Mouse (Mus musculus) megakaryocyte, embryonic 14.5 days (primary cell): ENCODE measurements at regions not wholly inside any gene's neighbourhood (a gene's known extent, or its start where the extent isn't known, plus 50 kb on each side); places are given as distances from the start of the nearest gene placed in this dataset.

Source experiments
- H3K27me3 ChIP-seq: replicated peaks from 2 replicates; pipeline ENCODE3; 2012; ENCODE audit warnings: inconsistent platforms
- H3K36me3 ChIP-seq: replicated peaks from 2 replicates; pipeline ENCODE3; 2012; ENCODE audit warnings: low read length, inconsistent platforms, mixed read lengths
- H3K4me1 ChIP-seq: 2 replicates; pipeline ENCODE4 v1.6.1; 2012; ENCODE audit warnings: inconsistent platforms
- H3K4me3 ChIP-seq: replicated peaks from 2 replicates; pipeline ENCODE3; 2012; ENCODE audit warnings: moderate library complexity, mild to moderate bottlenecking, inconsistent platforms
- H3K9me3 ChIP-seq: 2 replicates; pipeline ENCODE4 v1.6.1; 2012; ENCODE audit warnings: inconsistent platforms
- FLI1 ChIP-seq: IDR thresholded peaks from 2 replicates; pipeline ENCODE4 v1.6.1; 2012; ENCODE audit warnings: low read length, inconsistent platforms, mixed read lengths
- GATA1 ChIP-seq: IDR thresholded peaks from 3 replicates; pipeline ENCODE4 v1.6.1; 2012; ENCODE audit warnings: mixed read lengths, low read length, inconsistent platforms, borderline replicate concordance

DNA sequence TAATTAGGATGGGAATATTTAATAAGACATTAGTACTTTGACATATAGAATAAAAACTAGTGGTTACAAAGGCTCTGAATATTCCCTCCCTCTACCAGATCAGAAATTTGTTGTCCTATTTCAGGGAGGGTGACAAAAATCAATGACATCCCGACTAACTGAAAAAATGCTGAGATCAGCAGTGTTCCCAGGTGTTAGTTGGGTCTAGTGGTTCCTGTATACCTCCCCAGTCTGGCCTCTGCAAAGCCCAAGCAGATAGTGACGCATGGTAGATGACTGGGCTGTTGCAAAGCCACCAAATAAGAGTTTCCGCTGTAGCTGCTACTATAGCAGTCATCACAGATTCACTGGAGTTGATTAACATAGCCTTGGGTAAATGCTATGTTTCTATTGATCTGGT, 59.9 kb upstream of the Gm4791 start:
- Histone ChIP-seq H3K4me3 (no peak overlapping the region), H3K4me1 (no peaks in the 10 kb centered on the region), H3K36me3 (no peaks in the 10 kb centered on the region), H3K27me3 (no peaks in the 10 kb centered on the region), H3K9me3 (peaks cover 77% of the 10 kb centered on the region)
- TF ChIP-seq FLI1 (no peak), GATA1 (no peak)

DNA sequence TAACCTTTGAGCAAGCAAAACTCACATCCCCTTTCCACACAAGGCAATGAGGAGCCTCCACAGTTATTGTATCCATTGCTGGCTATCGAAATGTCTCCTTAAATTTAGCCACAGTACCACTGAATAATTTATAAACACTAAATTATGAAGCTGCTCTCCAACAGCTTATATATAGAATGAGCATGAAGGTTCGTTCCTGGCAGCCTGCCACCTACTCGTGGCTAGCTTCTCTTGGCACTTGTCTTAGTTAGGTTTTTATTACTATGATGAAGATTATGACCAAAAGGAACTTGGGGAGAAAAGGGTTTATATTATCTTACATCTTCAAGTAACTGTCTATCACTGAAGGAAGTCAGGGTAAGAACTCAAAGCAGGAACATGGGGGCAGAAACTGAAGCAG, 72.9 kb upstream of the Gm4791 start:
- Histone ChIP-seq H3K4me3 (no peak overlapping the region), H3K9me3 (peaks cover 24% of the 10 kb centered on the region; the same call in 1 of the 2 replicates), H3K4me1 (no peaks in the 10 kb centered on the region), H3K27me3 (no peaks in the 10 kb centered on the region), H3K36me3 (no peaks in the 10 kb centered on the region)
- no peak for TF ChIP-seq GATA1
- TF ChIP-seq FLI1 = no peak

DNA sequence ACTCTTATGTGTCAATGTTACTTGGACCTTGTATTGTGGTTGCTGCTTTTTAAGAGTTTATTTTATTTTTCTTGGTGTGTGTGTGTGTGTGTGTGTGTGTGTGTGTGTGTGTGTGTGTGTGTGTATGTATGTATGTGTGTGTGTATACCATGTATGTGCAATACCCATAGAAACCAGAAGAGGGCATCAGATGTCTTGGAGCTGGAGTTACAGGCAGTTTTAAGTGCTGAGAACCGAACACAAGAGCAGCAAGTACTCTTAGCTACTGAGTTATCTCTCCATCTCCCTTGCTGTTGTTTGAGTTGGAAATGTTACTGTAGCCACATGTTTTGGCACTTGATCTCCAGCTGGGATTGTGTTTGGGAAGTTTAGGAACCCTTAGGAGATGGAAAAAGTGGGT, 78.5 kb upstream of the Gm4791 start:
- H3K4me1 ChIP-seq = no peaks in the 10 kb centered on the region
- H3K9me3 ChIP-seq = peaks cover 39% of the 10 kb centered on the region; the same call in 1 of the 2 replicates
- H3K27me3 ChIP-seq = no peaks in the 10 kb centered on the region
- no peak for TF ChIP-seq GATA1
- no peak for TF ChIP-seq FLI1
- H3K36me3 ChIP-seq = no peaks in the 10 kb centered on the region
- no peak overlapping the region for H3K4me3 ChIP-seq

DNA sequence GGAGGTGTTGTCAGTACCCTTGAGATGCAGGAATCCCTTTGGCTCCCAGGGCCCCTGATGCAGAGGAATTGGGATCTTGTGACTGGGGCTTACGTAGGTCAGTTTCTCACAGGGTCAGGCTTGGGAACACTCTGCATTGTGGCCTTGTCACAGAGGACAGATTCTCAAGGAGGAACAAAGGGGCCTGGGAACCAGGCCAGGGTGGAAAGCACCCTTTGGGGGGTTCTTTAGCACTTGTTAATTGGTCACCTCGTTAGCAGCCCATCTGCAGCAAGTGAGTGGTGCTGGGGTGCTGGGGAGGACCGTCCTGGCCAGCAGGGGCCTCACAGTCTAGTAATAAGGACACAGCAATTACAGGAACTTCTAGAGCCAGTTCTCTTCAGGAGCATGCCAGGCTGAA, 85.3 kb upstream of the Gm4791 start:
- no peaks in the 10 kb centered on the region for H3K27me3 ChIP-seq
- peaks cover 59% of the 10 kb centered on the region; the same call in 1 of the 2 replicates for H3K9me3 ChIP-seq
- H3K4me3 ChIP-seq = no peak overlapping the region
- no peaks in the 10 kb centered on the region for H3K4me1 ChIP-seq
- no peaks in the 10 kb centered on the region for H3K36me3 ChIP-seq
- TF ChIP-seq GATA1 (no peak), FLI1 (no peak)

DNA sequence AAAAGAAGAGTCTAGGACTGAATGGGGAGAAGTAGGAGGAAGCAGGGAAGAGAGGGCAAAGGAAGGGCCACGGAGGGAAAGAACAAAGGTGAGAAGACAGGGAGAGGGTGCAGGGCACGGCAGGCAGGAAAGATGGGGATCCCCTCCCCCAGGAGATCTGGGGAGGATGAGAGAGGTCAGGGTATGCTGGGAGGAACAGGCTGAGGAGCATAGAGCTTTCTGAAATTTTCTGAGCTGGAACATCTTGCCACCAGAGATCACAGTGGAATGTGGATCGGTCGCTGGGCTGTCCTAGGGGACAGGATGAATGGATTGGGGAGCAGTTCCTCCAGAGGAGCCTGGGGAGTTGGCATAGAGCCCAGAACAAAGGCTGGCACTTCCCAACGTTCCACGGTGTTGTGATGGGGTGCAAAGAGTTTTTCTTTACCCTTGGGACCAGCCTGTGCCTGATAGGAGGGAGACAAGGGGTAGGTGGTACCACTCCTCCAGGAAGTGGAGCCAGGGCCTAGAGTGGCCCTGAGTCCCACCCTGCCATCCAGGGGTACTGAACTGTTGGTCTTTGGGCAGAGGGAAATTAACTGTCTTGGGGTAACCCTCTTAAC, 89.0 kb upstream of the Gm4791 start:
- no peak overlapping the region for H3K4me3 ChIP-seq
- H3K36me3 ChIP-seq = no peaks in the 10 kb centered on the region
- H3K4me1 ChIP-seq = no peaks in the 10 kb centered on the region
- no peak for TF ChIP-seq GATA1
- no peak for TF ChIP-seq FLI1
- H3K27me3 ChIP-seq = no peaks in the 10 kb centered on the region
- H3K9me3 ChIP-seq = peaks cover 49% of the 10 kb centered on the region

GRCm38 (mm10) chr9:46905081-46905480, 93.5 kb upstream of the Gm4791 start:
- Histone ChIP-seq H3K9me3 (peaks cover 47% of the 10 kb centered on the region), H3K4me1 (no peaks in the 10 kb centered on the region), H3K27me3 (no peaks in the 10 kb centered on the region)

DNA sequence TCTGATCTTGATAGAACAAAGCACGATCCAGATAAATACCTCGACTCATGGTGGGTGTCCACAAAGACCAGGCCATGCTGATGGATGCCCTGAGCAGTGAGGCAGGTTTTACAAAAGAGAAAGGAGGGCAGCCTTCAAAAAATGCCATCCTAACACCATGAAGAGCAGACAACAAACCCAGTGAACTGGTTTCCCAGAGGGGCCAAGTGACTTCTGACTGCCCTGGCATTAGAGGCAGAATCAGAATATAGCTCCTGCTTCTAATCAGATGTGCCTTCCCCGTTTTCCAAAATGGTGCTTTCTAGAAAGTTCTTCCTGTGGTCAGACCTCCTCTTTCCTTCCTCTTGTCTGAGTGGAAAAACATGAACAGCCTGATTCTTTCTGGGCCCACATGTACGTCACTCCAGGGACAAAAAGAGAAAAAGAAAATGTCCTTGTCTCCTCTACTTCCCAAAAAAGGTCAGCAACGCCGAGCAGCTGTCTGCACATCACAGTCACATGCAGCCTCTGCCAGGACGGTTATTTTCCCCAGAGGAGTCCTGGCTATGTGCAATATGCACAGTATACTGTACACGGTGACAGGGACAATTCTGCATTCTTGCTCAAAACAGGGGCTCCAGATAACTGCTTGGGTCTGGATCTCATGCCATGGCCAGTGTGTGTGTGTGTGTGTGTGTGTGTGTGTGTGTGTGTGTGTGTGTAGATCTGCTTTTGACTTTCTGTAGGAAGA, 94.9 kb upstream of the Gm4791 start:
- H3K4me3 ChIP-seq = no peak overlapping the region
- no peaks in the 10 kb centered on the region for H3K27me3 ChIP-seq
- no peaks in the 10 kb centered on the region for H3K36me3 ChIP-seq
- no peaks in the 10 kb centered on the region for H3K4me1 ChIP-seq
- H3K9me3 ChIP-seq = peaks cover 37% of the 10 kb centered on the region
- TF ChIP-seq FLI1 (no peak), GATA1 (no peak)

More at GRCm38 (mm10) chr9:46905081-46905480, 93.5 kb upstream of the Gm4791 start:
- no peak for TF ChIP-seq FLI1
- TF ChIP-seq GATA1 = no peak
- H3K4me3 ChIP-seq = no peak overlapping the region
- no peaks in the 10 kb centered on the region for H3K36me3 ChIP-seq

GRCm38 (mm10) chr9:46899283-46899682, 99.3 kb upstream of the Gm4791 start:
- no peaks in the 10 kb centered on the region for H3K4me1 ChIP-seq
- peaks cover 51% of the 10 kb centered on the region for H3K9me3 ChIP-seq
- TF ChIP-seq GATA1 = no peak
- TF ChIP-seq FLI1 = no peak

GRCm38 (mm10) chr9:46898120-46898519, 100.4 kb upstream of the Gm4791 start:
- Histone ChIP-seq H3K36me3 (no peaks in the 10 kb centered on the region), H3K4me1 (no peaks in the 10 kb centered on the region), H3K27me3 (no peaks in the 10 kb centered on the region), H3K9me3 (peaks cover 42% of the 10 kb centered on the region), H3K4me3 (no peak overlapping the region)
- no peak for TF ChIP-seq GATA1
- TF ChIP-seq FLI1 = no peak

More at GRCm38 (mm10) chr9:46899283-46899682, 99.3 kb upstream of the Gm4791 start:
- Histone ChIP-seq H3K4me3 (no peak overlapping the region), H3K36me3 (no peaks in the 10 kb centered on the region), H3K27me3 (no peaks in the 10 kb centered on the region)

- Histone ChIP-seq H3K36me3 (no peaks in the 10 kb centered on the region), H3K4me3 (no peak overlapping the region), H3K4me1 (no peaks in the 10 kb centered on the region), H3K27me3 (no peaks in the 10 kb centered on the region), H3K9me3 (peaks cover 22% of the 10 kb centered on the region)
- TF ChIP-seq FLI1 (no peak), GATA1 (no peak)
Measured at GRCm38 (mm10) chr9:46891829-46892228, 106.7 kb upstream of the Gm4791 start.
